Mouse (Mus musculus): Measurements from ENCODE around the gene Helz2.

Gene Helz2

GRCm38 (mm10) chr2:181241602-181242313 lies at the start of gene Helz2:
TSS of gene Helz2 (minus strand) at chr2:181242027.
- peak; percentile 73 to 90 for DNase-seq (ENCODE audit: inconsistent age in 2 of 2, low spot score in 1 of 2)

- no peak for DNase-seq (ENCODE audit: inconsistent age in 2 of 2, low spot score in 1 of 2)
These were observed 49.1 kb upstream of the Helz2 start for GRCm38 (mm10) chr2:181290937-181291336.

GRCm38 (mm10) chr2:181288691-181289090 lies 46.9 kb upstream of the Helz2 start:
- peak in 1 of 2 experiments; percentile 54 for DNase-seq (ENCODE audit: inconsistent age in 2 of 2, low spot score in 1 of 2)

- peak; percentile 96 to 97 for DNase-seq (ENCODE audit: inconsistent age in 2 of 2, low spot score in 1 of 2)
These were observed 46.1 kb upstream of the Helz2 start, which contains the start of gene Gmeb2 for GRCm38 (mm10) chr2:181287958-181288350. TSS of gene Gmeb2 (minus strand) at chr2:181288035.

GRCm38 (mm10) chr2:181287338-181287957 lies 45.6 kb upstream of the Helz2 start:
- peak; percentile 88 to 95 for DNase-seq (ENCODE audit: inconsistent age in 2 of 2, low spot score in 1 of 2)

- peak in 1 of 2 experiments; percentile 49 for DNase-seq (ENCODE audit: inconsistent age in 2 of 2, low spot score in 1 of 2)
These were observed 45.0 kb upstream of the Helz2 start for GRCm38 (mm10) chr2:181286629-181287337.

GRCm38 (mm10) chr2:181279968-181280367 lies 38.1 kb upstream of the Helz2 start:
- no peak for DNase-seq (ENCODE audit: inconsistent age in 2 of 2, low spot score in 1 of 2)

- DNase-seq (ENCODE audit: inconsistent age in 2 of 2, low spot score in 1 of 2): no peak
These were observed 36.0 kb upstream of the Helz2 start for GRCm38 (mm10) chr2:181277866-181278265.

- peak; percentile 40 to 82 for DNase-seq (ENCODE audit: inconsistent age in 2 of 2, low spot score in 1 of 2)
These were observed 34.9 kb upstream of the Helz2 start for GRCm38 (mm10) chr2:181276766-181277165.

GRCm38 (mm10) chr2:181274639-181275038 lies 32.8 kb upstream of the Helz2 start:
- no peak for DNase-seq (ENCODE audit: inconsistent age in 2 of 2, low spot score in 1 of 2)

- DNase-seq (ENCODE audit: inconsistent age in 2 of 2, low spot score in 1 of 2): no peak
These were observed 32.0 kb upstream of the Helz2 start for GRCm38 (mm10) chr2:181273829-181274228.

GRCm38 (mm10) chr2:181272092-181272491 lies 30.3 kb upstream of the Helz2 start:
- no peak for DNase-seq (ENCODE audit: inconsistent age in 2 of 2, low spot score in 1 of 2)

- DNase-seq (ENCODE audit: inconsistent age in 2 of 2, low spot score in 1 of 2): no peak
These were observed 25.0 kb upstream of the Helz2 start for GRCm38 (mm10) chr2:181266839-181267238.

- DNase-seq (ENCODE audit: inconsistent age in 2 of 2, low spot score in 1 of 2): no peak
These were observed 11.4 kb upstream of the Helz2 start for GRCm38 (mm10) chr2:181253248-181253647.

GRCm38 (mm10) chr2:181251841-181252240 lies 10.0 kb upstream of the Helz2 start:
- no peak for DNase-seq (ENCODE audit: inconsistent age in 2 of 2, low spot score in 1 of 2)

- DNase-seq (ENCODE audit: inconsistent age in 2 of 2, low spot score in 1 of 2): no peak
These were observed 7.4 kb upstream of the Helz2 start for GRCm38 (mm10) chr2:181249217-181249616.

GRCm38 (mm10) chr2:181245031-181245430 lies 3.2 kb upstream of the Helz2 start:
- no peak for DNase-seq (ENCODE audit: inconsistent age in 2 of 2, low spot score in 1 of 2)

GRCm38 (mm10) chr2:181243706-181244394 lies 2.0 kb upstream of the Helz2 start:
- peak; percentile 36 to 56 for DNase-seq (ENCODE audit: inconsistent age in 2 of 2, low spot score in 1 of 2)

- DNase-seq (ENCODE audit: inconsistent age in 2 of 2, low spot score in 1 of 2): no peak
These were observed 463 bp upstream of the Helz2 start for GRCm38 (mm10) chr2:181242314-181242665.

GRCm38 (mm10) chr2:181240806-181241440 lies 904 bp downstream of the Helz2 start:
- peak in 1 of 2 experiments; percentile 32 for DNase-seq (ENCODE audit: inconsistent age in 2 of 2, low spot score in 1 of 2)

GRCm38 (mm10) chr2:181239261-181239660 lies 2.6 kb downstream of the Helz2 start:
- no peak for DNase-seq (ENCODE audit: inconsistent age in 2 of 2, low spot score in 1 of 2)
